Mouse (Mus musculus) urinary bladder, adult 18-20 months (tissue): ENCODE data around the gene Brdt.
"Not testable (repeated sequence)": the region's sequence is repeated elsewhere in the genome, so short reads cannot be mapped to it uniquely, and the experiment has no call there.

Experiments used
- DNase-seq, 2 experiments: peaks; one replicate each; pipeline ENCODE4 v3.0.0; 2022; ENCODE audit warnings: low spot score in 2 of 2, mixed read lengths in 2 of 2

The Brdt gene

DNA sequence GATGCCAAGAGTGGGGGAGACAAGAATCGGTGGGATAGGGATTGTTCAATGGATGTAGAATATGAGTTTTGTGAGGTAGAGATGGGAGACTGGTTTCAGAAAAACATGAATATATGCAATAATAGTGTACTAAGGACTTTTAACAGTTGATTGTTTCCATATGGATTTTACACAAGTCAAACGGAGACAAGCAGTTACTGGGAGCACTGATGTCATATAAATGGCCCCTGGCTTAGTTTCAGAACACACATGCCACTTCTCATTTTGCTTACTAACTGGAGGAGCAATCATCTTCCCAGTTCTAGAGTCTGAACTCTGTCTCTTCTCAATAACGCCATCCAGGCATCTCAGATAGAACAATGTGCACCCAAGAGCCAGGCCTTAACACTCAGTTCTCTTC is 9.4 kb downstream of the Brdt start:
- no peak for DNase-seq

DNA sequence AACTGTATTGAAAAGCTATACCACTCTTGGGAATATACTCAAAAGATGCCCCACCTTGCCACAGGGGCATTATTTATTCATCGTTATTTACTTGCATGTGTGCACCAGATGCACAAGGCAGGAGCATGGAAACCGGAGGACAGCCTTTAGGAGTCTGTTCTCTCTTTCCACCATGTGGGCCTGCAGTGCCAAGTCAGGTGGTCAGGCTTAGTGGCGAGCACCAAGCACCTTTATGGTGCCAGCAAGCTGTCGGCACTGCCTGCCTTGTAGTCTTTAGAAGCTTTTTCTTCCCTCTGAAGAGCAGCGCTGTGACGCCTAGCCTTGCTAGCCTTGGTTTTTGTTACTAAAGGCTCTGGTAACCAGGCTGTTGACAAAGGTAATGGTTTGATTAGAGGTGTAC is 11.9 kb downstream of the Brdt start:
- DNase-seq, result no peak

DNA sequence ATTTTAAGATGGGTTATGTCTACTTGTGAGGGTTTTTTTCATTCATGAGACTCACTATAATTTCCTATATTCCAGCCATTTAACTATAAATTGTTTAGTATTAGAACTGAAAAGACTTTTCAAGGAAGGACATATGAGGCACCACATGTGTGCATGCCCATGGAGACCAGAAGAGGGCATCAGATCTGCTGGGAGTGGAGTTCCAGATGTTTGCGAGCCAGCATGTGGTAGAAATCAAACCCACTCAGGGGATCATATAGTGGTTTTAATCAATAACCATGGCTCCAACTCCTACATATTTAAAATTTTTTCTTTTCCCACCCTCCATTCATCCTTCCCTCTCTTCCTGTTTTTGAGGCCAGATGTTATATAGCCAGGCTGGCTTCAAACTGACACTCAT is 15.3 kb downstream of the Brdt start:
- no peak for DNase-seq

DNA sequence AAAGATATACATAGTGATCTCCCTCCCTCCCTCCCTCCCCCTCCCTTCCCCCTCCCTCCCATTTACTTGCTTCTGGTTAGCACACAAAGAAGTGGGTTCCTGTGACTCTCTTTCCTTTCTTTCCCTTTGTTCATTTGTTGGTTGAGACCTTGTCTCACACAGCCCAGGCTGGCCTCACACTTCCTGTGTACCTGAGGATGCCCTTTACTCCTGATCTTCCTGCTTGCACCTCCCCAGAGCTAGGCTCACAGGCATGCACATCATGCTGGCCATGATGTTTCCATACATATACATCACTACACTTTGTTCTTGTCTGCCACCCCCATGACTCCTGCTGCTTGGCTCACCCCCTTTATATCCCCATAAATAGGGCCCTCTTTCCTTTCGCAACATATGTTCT is 21.6 kb downstream of the Brdt start:
- no peak for DNase-seq

DNA sequence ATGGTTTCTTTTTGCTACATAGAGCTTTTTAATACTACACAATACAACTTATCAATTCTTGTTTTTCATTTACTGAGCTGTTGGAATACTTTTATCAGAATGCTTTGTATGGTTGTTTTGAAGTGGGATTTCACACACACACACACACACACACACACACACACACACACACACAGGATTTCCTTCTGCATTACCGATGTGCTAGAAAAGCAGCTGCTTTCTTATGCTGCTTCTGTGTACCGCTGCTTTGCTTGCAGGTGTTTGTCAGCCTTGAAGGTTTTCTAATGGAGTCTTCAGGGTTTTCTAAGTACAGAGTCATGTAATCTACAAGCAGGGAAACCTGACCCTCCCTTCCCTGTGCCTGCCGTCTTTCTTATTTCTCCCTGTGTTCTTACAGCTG is 23.0 kb downstream of the Brdt start:
- DNase-seq, result no peak

DNA sequence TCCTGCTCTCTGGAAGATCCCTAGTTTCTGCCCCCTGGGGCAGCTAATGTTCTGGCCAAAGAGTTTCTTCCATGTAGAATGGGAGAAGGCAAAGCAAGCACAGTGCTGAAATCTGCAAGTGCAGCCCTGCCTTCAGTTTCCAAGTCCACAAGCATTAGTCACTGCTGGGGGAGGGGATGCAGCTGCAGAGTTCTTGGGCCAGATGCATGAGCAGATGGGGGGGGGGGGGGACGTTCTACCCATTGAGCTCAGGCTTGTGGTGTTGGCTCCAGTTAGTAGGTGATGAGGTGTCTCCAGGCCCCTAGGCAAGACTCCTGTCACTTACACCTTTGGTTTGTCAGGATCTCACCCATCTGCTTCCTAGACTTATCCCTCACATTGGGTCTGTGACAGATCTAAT is 24.8 kb downstream of the Brdt start:
- no peak for DNase-seq

DNA sequence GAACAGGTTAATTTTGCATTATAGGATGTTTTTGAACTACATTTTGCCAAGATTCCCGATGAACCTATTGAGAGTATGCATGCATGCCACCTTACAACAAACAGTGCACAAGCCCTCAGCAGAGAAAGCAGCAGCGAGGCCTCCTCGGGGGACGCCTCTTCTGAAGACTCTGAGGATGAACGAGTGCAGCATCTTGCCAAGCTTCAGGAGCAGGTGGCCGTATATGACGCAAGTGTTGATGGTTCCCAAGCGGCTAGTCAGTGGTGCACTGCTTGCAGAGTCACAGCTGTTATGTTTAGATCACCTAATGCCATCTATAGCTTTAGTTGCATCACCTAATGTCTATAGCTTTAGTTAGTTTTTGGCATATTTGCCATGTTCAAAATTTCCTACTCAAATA is 26.8 kb downstream of the Brdt start:
- DNase-seq, result no peak

DNA sequence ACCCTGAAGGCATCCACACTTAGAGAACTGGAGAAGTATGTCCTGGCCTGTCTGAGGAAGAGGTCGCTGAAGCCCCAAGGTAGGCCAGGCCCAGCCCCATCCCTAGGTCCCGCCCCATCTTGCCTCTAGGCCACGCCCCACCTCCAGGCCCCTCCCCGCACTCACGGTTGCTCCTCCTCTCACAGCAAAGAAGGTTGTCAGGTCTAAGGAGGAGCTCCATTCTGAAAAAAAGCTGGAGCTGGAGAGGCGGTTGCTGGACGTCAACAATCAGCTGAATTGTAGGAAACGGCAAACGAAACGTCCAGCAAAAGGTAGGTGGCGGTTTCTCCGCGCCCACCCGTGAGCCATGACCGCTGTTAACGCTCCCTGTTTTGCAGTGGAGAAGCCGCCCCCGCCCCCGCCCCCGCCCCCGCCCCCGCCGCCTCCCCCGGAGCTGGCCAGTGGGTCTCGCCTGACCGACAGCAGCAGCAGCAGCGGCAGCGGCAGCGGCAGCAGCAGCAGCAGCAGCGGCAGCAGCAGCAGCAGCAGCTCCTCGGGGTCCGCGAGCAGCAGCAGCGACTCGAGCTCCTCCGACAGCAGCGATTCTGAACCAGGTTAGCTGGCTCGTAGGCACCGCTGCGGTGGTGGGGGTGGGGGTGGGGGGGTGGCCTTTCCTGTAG is 28.6 kb downstream of the Brdt start:
- DNase-seq, result peak; percentile 84 to 90

DNA sequence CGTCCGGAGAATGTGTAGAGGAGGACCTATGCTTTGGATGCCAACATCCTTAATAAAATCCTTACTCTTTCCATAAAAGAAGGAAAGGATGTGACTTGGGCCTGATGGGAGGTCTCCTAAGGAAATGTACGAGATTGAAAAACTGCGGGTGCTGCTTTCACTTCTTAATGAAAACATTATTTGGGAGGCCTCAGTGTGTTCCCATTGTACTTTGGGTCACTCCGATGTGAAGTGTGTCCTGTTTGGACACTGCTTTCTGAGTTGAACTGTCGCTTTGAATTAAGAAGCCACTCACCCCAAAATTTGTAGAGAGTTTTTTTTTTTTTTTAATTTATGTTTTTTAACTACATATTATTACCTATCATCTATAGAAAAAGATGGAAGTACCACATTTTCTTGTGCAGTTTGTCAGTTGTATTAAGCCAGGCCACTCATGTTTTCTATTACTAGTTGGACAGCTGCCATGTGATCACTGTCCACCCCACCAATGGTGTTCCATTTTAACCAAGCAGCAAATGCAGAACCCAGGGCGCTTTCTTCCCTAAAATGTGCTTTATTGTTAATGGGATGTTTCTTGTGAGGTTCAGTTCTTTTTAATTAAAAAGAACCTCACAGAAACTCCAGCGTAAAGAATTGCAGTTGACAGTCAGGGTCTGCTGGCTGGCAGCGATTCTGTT is 29.2 kb downstream of the Brdt start:
- no peak for DNase-seq

DNA sequence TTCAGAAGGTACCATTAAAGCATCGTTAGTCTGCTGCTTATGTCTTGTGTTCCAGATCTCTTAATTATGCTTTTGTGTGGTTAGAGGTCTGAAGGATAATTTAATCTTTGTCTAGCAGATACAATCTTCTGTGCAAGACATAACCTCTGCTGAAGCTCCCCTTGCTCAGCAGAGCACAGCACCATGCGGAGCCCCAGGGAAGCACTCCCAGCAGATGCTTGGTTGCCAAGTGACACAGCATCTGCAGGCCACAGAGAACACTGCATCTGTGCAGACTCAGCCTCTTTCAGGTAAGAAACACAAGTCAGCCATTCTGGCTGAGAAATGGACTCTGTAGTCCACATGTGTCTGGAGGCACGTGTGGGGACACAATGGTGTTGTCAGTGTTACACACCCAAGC is 39.1 kb downstream of the Brdt start:
- DNase-seq, result no peak

DNA sequence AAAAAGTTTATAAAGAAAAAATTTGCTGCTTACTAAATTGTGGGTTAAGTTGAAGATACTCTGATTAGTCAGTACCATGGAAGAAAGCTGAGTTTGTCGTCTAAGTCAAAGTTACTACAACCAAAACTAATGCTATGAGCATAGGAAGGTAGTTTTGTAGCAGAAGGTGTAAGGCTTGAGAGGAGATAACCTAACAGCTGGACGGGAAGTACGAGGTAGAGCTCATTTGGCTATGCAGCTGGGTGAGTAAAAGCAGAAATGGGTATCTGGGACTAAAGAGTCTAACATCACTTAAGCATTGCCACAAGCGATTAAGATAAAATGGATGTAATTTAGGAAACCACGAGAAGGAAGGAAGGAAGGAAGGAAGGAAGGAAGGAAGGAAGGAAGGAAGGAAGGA is 40.4 kb downstream of the Brdt start:
- no peak for DNase-seq

DNA sequence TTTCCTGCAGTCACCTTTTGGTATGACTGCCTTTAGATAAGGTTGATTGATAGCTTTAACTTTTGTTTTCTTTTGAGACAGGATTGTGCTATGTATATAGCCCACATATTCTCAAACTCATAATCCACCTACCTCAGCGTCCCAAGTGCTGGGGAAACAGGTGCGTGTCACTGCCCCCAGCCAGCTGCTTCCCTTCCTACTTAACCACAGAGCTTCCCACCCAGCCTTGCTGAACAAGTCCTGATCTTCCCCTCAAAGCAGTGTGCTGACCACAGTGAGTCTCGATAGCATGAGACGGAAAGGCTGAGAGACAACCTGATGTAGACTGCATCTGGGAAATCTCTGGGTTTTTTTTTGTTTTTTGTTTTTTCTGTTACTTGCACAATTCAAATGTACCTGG is 42.3 kb downstream of the Brdt start:
- DNase-seq, result no peak

DNA sequence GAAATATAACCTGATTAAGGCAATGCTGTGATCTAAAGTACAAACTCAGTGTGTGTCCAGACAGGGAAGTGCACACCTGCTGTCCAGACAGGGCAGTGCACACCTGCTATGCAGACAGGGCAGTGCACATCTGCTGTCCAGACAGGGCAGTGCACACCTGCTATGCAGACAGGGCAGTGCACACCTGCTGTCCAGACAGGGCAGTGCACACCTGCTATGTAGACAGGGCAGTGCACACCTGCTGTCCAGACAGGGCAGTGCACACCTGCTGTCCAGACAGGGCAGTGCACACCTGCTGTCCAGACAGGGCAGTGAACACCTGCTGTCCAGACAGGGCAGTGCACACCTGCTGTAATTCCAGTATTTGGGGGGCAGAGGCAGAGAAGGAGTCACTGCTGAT is 55.5 kb downstream of the Brdt start:
- not testable (repeated sequence) for DNase-seq

DNA sequence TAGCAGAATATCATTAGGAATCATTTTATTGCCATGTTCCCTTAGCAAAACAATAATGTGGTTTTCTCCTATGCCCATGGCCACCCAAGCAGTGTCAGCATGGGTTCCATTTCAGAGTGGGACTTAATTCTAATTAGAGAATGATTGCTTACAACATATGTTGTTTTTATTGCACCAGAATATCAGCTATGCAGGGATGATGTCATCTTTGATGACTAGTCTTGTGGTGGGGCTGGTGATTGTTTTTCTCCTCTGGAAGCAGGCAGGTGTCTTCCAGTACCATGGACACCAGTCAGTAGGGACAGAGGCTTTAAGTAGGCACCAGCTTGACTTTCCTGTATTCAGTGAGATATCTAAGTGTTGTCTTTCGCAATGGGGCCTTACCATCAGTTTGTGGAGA is 56.8 kb downstream of the Brdt start:
- DNase-seq, result no peak

DNA sequence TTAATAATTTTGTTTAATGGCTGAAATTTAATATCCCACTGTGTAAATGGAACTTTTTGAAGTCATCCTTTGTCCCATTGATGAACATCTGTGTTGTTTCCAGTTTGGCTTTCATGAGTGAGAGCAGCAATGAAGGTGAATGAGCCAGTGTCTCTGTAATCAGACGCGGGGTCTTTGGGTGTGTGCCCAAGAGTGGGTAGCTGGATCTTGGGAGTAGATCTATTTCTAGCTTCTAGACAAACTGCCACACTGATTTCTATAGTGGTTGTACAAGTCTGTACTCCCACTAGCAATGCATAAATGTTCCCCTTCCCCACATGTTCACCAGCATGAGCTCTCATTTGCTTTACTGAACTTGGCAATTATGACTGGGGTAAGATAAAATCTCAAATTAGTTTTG is 58.4 kb downstream of the Brdt start:
- no peak for DNase-seq

DNA sequence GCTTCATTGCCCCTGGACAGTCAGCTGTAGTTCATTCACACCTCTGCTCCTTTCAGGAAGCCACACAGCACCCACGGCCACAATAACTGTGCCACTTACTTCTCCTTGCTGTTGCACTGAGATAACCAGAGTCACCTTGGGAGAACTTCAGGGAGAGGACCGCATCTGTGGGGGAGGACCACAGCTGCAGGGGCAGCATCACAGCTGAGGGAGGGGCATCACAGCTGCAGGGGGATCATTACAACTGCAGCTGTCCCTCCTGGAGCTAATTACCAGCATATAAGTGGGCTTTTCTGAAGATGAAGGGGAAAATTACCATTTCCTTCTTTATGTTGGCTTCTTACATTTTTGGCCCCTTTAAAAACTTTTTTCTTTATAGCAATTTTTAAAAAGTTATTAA is 63.5 kb downstream of the Brdt start:
- DNase-seq, result no peak

DNA sequence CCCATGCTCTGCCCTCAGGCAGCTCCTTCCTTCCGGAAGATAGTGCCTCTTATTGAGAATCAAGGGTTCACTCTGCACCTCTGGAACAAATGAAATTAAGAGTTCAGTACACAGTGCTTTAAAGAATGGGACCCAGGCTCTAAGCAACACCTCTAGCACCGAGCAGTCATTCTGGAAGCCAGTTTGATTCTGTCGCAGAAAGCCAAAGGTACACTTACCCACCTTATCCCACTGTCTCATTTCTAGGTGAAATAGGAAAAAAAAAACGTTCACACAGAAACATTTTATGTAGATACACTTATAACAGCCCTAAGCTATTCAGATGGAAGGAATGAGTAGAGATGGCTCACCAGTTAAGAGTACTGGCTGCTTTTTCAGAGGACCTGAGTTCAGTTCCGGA is 71.5 kb downstream of the Brdt start, which contains the start of gene Ephx4:
Ephx4 (plus strand) TSS at position 301 of the 400 bp plus-strand sequence.
- no peak for DNase-seq

DNA sequence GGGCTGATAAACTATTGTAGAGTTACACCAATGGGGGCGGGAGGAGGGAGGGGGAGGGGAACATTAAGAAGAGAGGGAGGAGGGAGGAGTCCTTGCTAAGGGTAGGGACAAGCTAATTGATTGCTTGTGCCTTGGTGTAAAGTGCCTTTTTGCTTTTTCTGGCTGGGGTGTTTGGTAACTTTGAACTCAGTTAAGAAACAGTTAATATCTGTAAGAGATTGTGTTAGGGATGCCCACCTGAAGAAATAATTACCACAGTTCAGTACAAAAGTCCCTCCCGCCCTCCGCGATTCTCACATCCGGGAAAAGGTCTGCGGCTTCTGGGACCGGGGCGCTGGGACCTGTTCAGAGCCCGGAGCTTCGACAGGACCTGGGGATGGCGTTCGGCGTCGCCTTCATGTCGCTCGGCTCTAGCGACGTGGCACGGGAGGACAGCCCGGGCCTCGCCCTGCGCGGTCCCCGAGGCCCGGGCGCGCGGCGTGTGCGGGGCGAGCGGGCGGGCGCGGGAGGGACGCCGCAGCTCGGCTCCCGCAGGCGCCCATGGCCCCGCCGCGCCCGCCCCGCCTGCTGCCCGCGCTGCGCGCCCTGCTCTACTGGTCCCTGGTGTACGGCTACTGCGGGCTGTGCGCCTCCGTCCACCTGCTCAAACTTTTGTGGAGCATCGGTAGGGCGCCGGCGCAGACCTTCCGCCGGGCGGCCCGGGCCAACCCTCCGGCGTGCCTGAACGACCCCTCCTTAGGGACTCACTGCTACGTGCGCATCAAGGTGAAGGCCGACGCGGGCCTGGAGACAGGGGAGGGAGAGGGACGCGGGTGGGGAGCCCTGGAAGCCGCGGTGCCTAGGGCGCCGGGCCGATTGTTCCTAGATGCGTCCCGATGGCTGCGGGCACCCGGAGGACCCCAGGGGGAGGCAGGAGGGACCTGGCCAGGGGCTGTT is 72.3 kb downstream of the Brdt start:
- peak in 1 of 2 experiments; percentile 4 for DNase-seq

DNA sequence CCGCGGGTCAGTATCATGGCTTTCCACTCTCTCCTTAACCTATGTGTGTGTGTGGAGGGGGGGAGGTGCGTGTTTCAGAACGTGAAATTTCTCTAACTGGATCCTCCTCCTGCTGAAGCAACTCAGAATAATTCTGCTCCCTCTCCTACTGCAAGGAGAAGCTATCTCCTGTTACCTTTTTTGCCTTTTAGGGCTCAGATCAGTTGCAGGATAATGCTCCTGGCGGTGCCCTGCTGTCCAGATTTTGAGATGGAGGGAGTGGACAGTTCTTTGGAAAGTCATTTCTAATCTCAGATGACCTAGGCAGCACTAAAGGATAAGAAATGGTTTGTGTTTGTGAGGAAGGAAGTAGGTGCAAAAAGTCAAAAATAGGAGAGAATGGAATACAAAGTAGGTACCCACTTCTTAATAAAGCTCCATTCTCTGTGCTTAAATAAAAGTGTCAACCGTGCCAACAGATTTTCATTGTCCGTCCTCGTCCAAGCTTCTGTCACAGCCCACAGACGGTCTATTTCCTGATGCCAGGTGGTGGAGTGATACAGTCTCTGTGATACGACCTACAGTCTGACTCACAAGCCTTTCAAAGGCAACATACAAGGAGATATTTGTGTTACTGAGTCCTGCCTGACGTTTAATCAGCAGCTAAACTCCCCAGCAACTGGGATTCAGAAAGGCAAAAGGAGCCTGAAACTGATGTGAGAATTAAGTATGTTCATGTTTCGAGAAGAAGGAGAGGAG is 73.2 kb downstream of the Brdt start:
- no peak for DNase-seq

DNA sequence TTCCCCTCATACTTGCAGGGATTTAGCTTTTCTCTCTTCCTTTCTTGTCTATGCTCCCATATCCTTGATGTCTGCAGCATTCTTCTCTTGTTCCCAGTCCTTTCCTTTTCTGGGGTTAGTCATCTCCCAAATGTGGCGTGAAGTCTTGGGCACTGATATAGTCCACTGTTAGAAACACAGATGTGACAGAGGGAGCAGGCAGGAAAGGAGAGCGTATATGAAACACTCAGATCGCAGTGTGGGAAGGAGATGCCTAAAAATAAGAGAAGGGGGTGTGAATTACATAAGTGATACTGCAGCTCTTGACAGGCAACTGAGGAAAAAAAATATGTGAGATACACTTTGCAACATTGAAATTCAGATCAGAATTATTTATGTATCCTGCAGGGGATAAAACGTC is 74.4 kb downstream of the Brdt start:
- no peak for DNase-seq

DNA sequence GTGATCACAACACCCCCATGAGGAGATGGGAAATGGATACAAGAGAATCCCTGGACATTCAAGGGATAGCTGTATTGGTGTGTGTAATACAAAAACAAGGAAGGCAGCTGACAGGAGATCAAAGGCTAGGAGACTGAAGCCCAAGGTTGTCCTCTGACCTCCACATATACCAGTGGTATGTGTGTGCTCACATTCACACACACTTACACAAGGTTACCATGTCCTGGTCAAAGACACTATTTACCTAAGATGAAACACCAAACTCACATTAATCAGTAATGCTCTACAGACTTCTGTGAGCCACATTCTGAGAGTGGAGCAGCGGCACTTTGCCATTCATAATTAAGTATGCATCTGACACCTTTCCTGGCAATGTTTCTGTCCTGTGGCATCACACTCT is 79.3 kb downstream of the Brdt start:
- no peak for DNase-seq

DNA sequence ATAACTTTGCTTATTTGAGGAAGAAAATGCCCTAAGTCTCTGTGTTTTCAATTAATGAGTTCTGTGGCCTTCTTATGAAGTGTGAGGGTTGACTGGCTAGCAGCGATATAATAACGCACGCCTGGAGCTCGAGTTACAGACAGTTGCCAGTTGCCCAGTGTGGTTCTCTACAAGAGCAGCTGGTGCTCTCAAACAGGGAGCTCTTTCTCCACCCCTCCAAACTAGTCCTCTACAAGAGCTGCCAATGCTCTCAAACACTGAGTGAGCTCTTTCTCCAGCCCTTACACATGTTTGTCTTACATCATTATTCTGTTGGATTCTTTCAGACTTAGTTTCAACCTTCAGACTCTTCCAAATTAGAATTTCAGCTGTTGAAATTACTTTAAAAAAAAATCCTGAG is 80.4 kb downstream of the Brdt start:
- no peak for DNase-seq
